Mouse (Mus musculus): ENCODE data around the gene E2f2. TPM values are rescaled to one million over a fixed set of nuclear protein-coding genes. Genes with fewer than 3 reads are reported as not detected.
A peak's percentile ranks its signal among the peaks of the same experiment; 100 is the strongest.

E2f2 gene
- total RNA-seq, 2 experiments from 2014 or later: 7.9 to 14.8 TPM

DNA sequence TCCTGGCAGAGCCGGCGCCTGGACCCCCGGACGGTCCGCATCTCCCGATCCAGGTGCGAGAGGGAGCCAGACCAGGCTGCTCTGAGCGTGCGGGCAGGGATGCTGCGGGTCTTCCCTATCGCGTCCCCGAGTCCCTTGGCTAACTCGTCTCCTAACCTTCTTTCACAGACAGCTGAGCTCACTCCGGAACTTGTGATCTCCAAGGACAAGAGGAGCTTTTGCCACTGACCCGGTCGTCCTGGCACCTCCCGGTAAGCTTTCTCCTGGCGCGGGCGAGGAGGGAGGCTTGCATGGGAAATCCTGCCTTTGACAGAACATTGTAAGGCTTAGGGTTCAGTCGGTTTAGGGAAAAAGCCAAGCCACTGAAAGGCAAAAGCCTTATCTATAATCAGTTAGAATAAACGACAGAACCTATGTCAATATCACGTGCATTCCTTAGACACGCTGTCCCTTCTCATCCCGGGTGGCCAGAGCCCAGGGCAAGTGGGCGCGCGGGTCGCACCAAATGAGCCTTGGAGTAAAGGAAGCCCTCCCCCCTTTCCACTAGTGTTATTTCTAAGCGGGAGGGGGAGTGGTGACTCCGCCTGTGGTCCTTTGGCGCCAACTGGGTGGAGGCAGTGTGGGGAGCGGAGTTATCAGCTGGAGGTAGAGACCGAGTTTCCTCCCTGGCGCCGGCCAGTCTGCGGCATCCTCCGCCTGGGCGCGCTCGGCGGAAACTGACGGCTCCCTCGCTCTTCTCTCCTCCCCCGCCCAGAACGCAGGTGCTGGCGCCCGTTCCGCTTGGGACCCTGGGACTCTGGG lies 27.9 kb upstream of the E2f2 start:
- DNase-seq: peak; percentile 82

- no peak for DNase-seq
Measured at GRCm38 (mm10) chr4:136144927-136145292, 27.3 kb upstream of the E2f2 start.

DNA sequence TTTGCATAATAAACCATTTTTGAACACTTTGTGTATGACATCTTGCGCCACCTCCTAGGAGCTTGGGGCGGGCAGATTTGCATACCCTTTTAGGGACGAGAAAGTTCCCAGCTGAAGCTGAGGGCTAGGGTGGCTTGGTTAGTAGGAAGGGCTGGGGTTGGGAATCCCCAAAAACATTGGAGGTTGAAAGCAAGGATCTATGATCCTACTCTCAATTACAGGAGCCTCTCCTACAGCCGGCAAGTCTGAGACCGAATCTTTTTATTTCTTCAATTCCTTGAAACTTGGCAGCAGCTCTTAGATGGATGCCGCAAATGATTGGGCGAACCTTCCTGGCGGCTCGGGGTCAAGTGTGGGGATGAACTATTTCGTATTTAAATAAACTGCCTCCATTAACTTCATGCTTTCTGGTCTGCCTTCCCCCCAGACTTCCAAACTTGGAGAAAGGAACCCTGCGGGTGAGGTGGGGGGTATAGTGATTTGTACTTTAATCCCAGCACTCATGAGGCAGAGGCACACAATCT lies 26.8 kb upstream of the E2f2 start:
- DNase-seq: no peak

DNA sequence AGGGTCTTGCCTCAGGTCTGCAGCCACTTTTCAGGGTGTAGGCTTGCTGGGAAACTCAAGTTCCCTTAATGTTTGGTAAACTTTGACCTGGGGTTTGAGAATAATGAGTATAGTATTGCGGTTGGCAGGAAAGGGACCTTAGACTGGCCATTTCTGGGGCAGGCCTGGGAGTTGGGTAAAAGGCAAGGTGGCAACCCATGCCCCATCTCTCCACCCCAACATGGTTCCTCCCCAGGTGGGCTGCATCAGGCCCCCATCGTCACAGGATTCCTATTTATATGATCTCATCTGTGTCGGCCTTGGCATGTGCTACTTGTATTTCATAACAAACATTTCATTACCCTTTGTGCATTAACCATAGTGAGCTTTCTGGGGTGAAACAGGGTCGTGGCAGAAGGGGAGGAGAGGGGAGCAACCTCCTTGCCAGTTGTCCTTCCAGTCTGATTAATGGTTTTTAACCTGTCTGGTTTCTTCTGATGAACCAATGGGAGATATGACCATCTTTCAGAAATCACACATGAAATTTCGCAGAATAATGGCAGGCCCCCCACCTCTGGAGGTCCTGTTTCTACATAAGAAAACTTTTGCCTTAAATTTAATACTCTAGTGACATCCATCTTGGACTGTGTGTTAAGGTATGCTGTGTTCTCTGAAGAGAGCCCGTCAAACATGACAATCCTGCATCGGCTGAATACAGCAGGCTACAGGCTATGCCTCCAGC lies 26.0 kb upstream of the E2f2 start:
- no peak for DNase-seq

DNA sequence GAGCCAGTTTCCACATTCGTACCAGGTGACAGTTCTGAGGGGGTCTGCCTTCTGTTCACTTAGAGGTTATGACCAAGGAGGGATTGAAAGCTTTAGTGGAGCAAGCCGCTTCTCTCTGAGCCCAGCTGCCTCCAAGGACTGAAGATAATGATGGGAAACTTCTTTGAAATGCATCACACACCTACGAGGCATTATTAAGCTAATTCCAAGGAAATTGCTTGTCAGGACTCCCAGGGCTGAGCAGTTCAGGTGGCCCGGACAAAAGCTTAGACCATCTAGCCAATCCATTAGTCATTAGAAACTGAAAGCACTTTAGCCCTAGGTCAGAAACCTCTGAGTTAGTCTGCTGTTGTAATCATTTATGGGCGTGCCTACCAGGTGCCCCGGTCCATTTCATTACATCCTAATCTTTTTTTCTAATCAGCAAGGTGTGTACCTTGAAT lies 25.5 kb upstream of the E2f2 start:
- no peak for DNase-seq

DNA sequence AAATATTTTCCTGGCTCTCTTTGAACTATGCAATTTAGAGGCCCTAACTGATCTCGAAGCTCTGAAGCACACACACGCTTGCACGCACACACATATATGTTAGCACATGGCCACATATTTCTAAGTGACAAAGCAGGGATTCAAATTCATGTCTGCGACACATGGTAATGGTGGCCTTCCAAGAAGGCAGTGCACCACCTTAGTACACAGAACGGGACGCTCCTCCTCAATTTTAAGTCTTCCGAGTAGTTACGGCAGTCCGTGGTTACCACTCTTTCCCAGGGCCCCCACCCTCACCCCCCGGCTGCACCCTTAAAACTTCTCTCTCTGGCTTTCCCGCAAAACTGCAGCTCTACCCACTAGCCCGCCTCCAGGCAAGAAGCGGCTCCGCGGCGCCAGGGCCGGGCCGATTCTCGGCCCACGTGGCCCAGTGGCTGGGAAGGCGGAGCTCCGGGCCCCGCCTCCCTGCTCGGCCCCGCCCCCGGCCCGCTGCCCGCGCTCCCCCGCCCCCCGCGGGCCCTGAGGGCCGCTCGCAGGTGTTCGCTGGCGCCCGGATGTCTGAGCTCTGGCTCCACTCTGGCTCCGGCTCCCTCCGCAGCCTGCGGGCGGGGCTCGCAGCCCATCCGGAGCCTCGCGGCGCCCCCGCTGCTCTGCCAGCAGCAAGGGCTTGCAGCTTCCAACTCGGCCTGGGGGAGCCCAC lies 24.6 kb upstream of the E2f2 start:
- peak; percentile 92 for DNase-seq

GRCm38 (mm10) chr4:136148342-136149044 lies 23.7 kb upstream of the E2f2 start:
- peak; percentile 70 for DNase-seq

- no peak for DNase-seq
Measured at GRCm38 (mm10) chr4:136149045-136149379, 23.2 kb upstream of the E2f2 start.

DNA sequence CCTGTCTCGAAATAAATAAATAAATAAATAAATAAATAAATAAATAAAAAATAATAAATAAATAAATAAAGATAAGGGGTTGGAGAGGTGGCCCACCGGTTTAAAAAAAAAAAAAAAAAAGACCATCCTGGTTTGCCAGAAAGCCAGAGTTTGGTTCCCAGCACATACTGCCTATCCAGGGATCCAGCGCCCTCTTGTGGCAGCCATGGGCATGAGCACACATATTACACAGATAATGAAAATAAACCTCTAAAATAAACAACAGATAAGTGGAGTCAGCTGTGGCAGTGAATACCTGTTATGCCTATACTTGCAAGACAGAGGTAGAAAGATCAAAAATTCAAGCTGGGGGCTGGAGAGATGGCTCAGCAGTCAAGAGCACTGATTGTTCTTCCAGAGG lies 22.5 kb upstream of the E2f2 start:
- DNase-seq: peak; percentile 80

DNA sequence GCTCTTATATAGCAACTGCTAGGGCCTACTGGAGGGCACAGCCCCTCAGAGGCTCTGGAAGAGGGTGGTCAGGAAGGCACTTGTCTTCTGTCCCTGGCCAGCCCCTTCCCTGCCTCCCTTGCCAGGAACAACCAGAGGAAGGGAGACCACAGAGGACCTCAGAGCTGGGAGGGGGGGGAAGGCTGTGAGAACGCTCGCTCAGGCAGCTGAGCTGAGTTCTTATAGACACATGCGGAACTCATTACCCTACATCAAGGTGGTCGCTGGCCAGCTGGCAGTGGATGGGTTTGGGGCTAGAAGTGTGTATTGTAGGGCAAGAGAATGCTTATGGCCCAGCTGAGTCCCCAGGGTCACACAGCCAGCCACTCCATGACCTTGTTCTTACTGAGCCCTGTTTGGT lies 21.6 kb upstream of the E2f2 start:
- DNase-seq: no peak

- DNase-seq: no peak
Measured at GRCm38 (mm10) chr4:136152821-136153220, 19.4 kb upstream of the E2f2 start.

DNA sequence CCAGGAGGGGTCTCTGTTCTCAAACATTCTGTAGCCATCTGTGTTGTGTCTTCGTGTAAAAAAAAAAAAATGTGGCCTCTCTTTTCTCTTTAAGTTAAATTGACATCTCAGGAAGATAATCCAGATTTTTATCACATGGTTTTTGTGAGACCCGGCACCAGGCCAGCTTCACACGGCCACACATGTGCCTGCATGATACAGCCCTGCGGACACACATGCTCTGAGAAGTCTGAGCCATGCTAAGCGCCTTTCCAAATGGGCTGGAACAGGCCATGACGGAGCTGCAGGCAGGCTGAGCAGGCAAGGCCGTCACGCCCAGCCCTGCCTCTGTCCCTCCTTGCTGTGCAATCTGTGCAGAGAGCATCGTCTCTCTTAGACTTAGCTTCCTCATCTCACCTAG lies 17.7 kb upstream of the E2f2 start:
- no peak for DNase-seq

DNA sequence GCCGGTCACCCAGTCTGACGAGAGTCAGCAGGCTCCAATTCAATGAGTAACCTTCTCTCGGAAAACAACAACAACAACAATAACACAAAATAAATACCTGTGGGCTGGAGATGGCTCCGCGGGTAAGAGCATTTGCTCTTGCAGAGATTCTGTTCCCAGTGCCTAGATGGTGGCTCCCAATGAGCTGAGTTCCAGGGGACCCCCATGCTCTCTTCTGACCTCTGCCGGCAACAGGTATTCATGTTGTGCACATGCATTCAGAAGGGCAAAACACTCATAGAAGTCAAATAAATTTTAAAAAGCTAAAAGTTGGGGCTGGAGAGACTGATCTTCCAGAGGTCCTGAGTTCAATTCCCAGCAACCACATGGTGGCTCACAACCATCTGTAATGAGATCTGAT lies 13.7 kb upstream of the E2f2 start:
- no peak for DNase-seq

DNA sequence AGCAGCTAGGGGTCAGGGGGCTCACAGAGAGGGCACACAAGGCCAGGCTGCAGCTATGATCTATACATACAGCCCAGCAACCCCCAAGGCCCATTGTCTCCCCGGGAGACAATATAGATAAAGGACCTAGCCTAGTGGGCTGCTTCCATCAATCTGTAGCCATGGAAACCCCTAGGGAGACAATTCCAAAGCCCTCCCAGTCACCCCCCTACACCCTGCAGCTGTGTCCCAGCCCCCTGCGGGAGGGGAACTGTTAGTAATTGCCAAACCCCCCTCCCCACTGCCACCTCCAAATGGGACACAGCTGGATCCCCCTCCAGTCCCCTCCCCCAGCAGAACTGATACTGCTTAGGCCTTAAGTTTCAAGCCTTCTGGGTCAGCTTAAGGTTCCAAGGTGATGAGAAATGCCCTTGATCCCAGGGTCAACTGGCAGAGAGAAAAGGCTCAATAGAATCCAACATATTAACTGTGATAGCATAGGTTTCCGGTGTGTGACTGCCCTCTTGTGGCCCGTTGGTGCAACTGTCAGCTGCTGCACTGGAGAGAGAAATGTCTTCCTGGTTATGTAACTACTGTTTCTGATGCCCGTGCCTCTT lies 12.3 kb upstream of the E2f2 start:
- DNase-seq: peak; percentile 83

- DNase-seq: peak; percentile 93
Measured at GRCm38 (mm10) chr4:136163448-136163847, 8.7 kb upstream of the E2f2 start.

- no peak for DNase-seq
Measured at GRCm38 (mm10) chr4:136164981-136165380, 7.2 kb upstream of the E2f2 start.

GRCm38 (mm10) chr4:136167701-136168100 lies 4.5 kb upstream of the E2f2 start:
- no peak for DNase-seq

DNA sequence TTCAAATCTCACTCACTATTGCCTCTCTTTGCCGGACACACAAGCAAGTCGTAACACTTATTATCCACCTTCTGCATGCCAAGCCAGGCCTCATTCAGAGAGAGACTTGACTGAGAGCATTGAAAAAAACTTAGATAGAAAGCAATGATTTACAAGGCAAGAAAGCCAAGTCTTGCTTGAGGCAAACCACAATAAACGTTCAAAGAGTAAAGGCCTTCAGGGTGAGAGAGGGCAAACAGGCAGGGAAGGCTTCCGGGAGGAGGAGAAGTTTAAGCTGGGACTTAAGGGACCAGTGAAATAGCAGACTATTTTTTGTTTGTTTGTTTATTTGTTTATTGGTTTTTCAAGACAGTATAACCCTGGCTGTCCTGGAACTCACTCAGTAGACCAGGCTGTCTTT lies 1.8 kb upstream of the E2f2 start:
- no peak for DNase-seq

GRCm38 (mm10) chr4:136171455-136171854 lies 739 bp upstream of the E2f2 start:
- no peak for DNase-seq

DNA sequence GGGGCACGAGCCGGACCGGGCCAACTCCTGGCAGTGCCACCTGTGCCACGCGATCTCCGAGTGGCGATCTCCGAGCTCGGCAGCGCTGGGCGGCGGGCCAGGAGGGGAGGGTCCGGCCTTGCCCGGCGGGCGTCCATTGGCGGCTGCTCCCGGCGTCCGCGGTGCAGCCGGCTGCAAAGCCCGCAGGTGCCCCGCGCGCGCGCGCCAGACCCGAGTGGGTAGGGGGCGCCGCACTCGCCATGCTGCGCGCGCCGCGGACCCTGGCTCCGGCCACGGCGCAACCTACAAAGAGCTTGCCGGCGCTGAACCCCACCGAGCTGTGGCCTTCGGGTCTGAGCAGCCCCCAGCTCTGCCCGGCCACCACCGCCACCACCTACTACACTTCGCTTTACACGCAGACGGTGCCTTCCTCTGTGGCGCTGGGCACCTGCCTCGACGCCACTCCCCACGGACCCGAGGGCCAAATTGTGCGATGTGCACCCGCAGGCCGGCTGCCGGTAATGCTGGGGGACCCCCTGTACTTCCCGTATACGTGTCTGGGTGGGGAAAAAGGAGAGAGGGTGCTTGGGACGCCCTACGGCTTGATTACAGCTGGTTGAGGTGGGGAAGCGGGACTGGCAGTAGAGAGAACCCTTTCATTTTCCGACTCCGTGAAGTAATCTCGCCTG lies 482 bp downstream of the E2f2 start:
- peak; percentile 93 for DNase-seq

GRCm38 (mm10) chr4:136173210-136173715 lies 1.1 kb downstream of the E2f2 start:
- no peak for DNase-seq
